Mouse (Mus musculus) heart, embryonic 14.5 days (tissue): Measurements from ENCODE around the gene Ttc23. TPM values are rescaled to one million over a fixed set of nuclear protein-coding genes. Genes with fewer than 3 reads are reported as not detected.

ENCODE experiments used
- ATAC-seq: fragments of 200-750 bp; cut with Nextera tagmentation; 2 replicates; pipeline ENCODE4 v1.8.0; 2017; ENCODE audit warnings: low read depth, moderate TSS enrichment; ENCODE audit not compliant: insufficient number of reproducible peaks, insufficient read depth, low FRiP score
- H3K27ac ChIP-seq, 2 experiments: fragments of 200-500 bp in 1 of 2; fragments of 300-500 bp in 1 of 2; sonication (generic) in 1 of 2; replicated peaks in 1 of 2; 2 replicates each; pipeline ENCODE4 v1.5.1; 2012 to 2014; ENCODE audit warnings: low read depth in 2 of 2, low read length in 2 of 2, control low read depth in 1 of 2, mild to moderate bottlenecking in 1 of 2, mixed read lengths in 1 of 2; ENCODE audit not compliant: control insufficient read depth in 1 of 2, insufficient read depth in 1 of 2
- H3K27me3 ChIP-seq: fragments of 300-500 bp; sonication (generic); 2 replicates; pipeline ENCODE4 v1.6.1; 2014; ENCODE audit warnings: mild to moderate bottlenecking, low read length, control low read depth; ENCODE audit not compliant: control insufficient read depth, insufficient read depth
- H3K36me3 ChIP-seq: fragments of 300-500 bp; sonication (generic); 2 replicates; pipeline ENCODE4 v1.6.1; 2014; ENCODE audit warnings: mild to moderate bottlenecking, control low read depth, low read length, mixed read lengths; ENCODE audit not compliant: control insufficient read depth, insufficient read depth
- H3K4me1 ChIP-seq, 2 experiments: fragments of 200-500 bp in 1 of 2; fragments of 300-500 bp in 1 of 2; sonication (generic) in 1 of 2; 2 replicates each; pipeline ENCODE4 v1.6.1; 2012 to 2014; ENCODE audit warnings: low read length in 2 of 2, control low read depth in 1 of 2, mixed read lengths in 1 of 2; ENCODE audit not compliant: control insufficient read depth in 2 of 2, insufficient read depth in 2 of 2
- H3K4me2 ChIP-seq: fragments of 300-500 bp; sonication (generic); 2 replicates; pipeline ENCODE4 v1.6.1; 2014; ENCODE audit warnings: mild to moderate bottlenecking, low read length
- H3K4me3 ChIP-seq, 2 experiments: fragments of 200-500 bp in 1 of 2; fragments of 300-500 bp in 1 of 2; sonication (generic) in 1 of 2; 2 replicates each; pipeline ENCODE4 v1.5.1; 2012 to 2014; ENCODE audit warnings: low read length in 2 of 2, mild to moderate bottlenecking in 2 of 2, control low read depth in 1 of 2, low read depth in 1 of 2, moderate library complexity in 1 of 2; ENCODE audit not compliant: control insufficient read depth in 1 of 2, insufficient read depth in 1 of 2
- H3K9ac ChIP-seq: fragments of 300-500 bp; sonication (generic); 2 replicates; pipeline ENCODE4 v1.6.1; 2014; ENCODE audit warnings: mild to moderate bottlenecking, low read length
- H3K9me3 ChIP-seq: fragments of 300-500 bp; sonication (generic); 2 replicates; pipeline ENCODE4 v1.6.1; 2016; ENCODE audit warnings: low read length, control low read depth; ENCODE audit not compliant: control insufficient read depth
- WGBS: fragments of 180-500 bp; shearing (Covaris S2); extraction: QIAGEN DNeasy Blood & Tissue Kit; methylation state at CpG from one replicate; pipeline ENCODE4 v1.1.7; 2014; 5-methylcytosine and 5-hydroxymethylcytosine counted together
- polyA plus RNA-seq: library from polyadenylated mRNA; unstranded; fragments of >200 nt; fragmentation: Nextera tagmentation; extraction: Ambion mirVana; gene quantifications from 2 replicates; pipeline ENCODE4 v1.2.1, GENCODE M21; 2014

Gene Ttc23
- polyA plus RNA-seq, 1 experiment from 2014 or later = 20.9 TPM

- no peaks in the 10 kb centered on the region for H3K36me3 ChIP-seq
- peaks cover 16 to 38% of the 10 kb centered on the region in 2 experiments for H3K4me1 ChIP-seq
- peak overlapping the region; percentile 56 for H3K4me2 ChIP-seq
- 79% methylated on average over 7 of the region's 7 CpGs for WGBS
- no peak for ATAC-seq
- H3K4me3 ChIP-seq = no peak overlapping the region; a peak in 1 of 4 replicates
- H3K27ac ChIP-seq = peak overlapping the region; percentile 80 to 89
- H3K9me3 ChIP-seq = no peaks in the 10 kb centered on the region
- H3K27me3 ChIP-seq = no peaks in the 10 kb centered on the region
- peak overlapping the region; percentile 44; the same call in 1 of the 2 replicates for H3K9ac ChIP-seq
Observed at GRCm38 (mm10) chr7:67614464-67614861, 32.7 kb upstream of the Ttc23 start.

GRCm38 (mm10) chr7:67616890-67617289, 30.3 kb upstream of the Ttc23 start:
- ATAC-seq = no peak
- 50% methylated on average over 4 of the region's 4 CpGs for WGBS
- Histone ChIP-seq H3K9ac (no peak overlapping the region), H3K4me2 (no peak overlapping the region), H3K27ac (peak overlapping the region; percentile 40 to 77; a peak in 3 of 4 replicates), H3K9me3 (no peaks in the 10 kb centered on the region), H3K4me1 (peaks cover 18 to 54% of the 10 kb centered on the region in 2 experiments), H3K4me3 (no peak overlapping the region), H3K36me3 (no peaks in the 10 kb centered on the region), H3K27me3 (no peaks in the 10 kb centered on the region)

- Histone ChIP-seq H3K4me1 (peaks cover 22 to 58% of the 10 kb centered on the region in 2 experiments), H3K27me3 (no peaks in the 10 kb centered on the region), H3K27ac (no peak overlapping the region), H3K4me3 (no peak overlapping the region), H3K9me3 (no peaks in the 10 kb centered on the region), H3K9ac (no peak overlapping the region), H3K36me3 (no peaks in the 10 kb centered on the region), H3K4me2 (no peak overlapping the region)
- 92% methylated on average over 10 of the region's 10 CpGs for WGBS
- ATAC-seq = no peak
Observed at GRCm38 (mm10) chr7:67617646-67618045, 29.6 kb upstream of the Ttc23 start.

- H3K27ac ChIP-seq = no peak overlapping the region
- H3K4me1 ChIP-seq = peaks cover 20 to 55% of the 10 kb centered on the region in 2 experiments
- H3K4me2 ChIP-seq = no peak overlapping the region
- no peaks in the 10 kb centered on the region for H3K9me3 ChIP-seq
- ATAC-seq = no peak
- WGBS = 89% methylated on average over 3 of the region's 3 CpGs
- H3K4me3 ChIP-seq = no peak overlapping the region
- H3K9ac ChIP-seq = no peak overlapping the region
- H3K27me3 ChIP-seq = no peaks in the 10 kb centered on the region
- H3K36me3 ChIP-seq = no peaks in the 10 kb centered on the region
Observed at GRCm38 (mm10) chr7:67618316-67618715, 28.9 kb upstream of the Ttc23 start.

GRCm38 (mm10) chr7:67619836-67620235, 27.4 kb upstream of the Ttc23 start:
- ATAC-seq = no peak
- peaks cover 15 to 40% of the 10 kb centered on the region in 2 experiments for H3K4me1 ChIP-seq
- H3K9me3 ChIP-seq = no peaks in the 10 kb centered on the region
- H3K36me3 ChIP-seq = no peaks in the 10 kb centered on the region
- no peak overlapping the region for H3K4me3 ChIP-seq
- no peaks in the 10 kb centered on the region for H3K27me3 ChIP-seq
- peak overlapping the region in 1 of 2 experiments; percentile 37; a peak in 1 of 4 replicates for H3K27ac ChIP-seq
- WGBS = 51% methylated on average over 4 of the region's 4 CpGs
- H3K4me2 ChIP-seq = no peak overlapping the region
- no peak overlapping the region for H3K9ac ChIP-seq

- Histone ChIP-seq H3K4me2 (no peak overlapping the region), H3K4me3 (no peak overlapping the region), H3K9me3 (no peaks in the 10 kb centered on the region), H3K4me1 (peaks cover 6 to 22% of the 10 kb centered on the region in 2 experiments), H3K27ac (peak overlapping the region in 1 of 2 experiments; percentile 2; a peak in 1 of 4 replicates), H3K9ac (no peak overlapping the region), H3K27me3 (no peaks in the 10 kb centered on the region), H3K36me3 (no peaks in the 10 kb centered on the region)
- ATAC-seq = no peak
- 73% methylated on average over 3 of the region's 3 CpGs for WGBS
Observed at GRCm38 (mm10) chr7:67622151-67622550, 25.1 kb upstream of the Ttc23 start.

- H3K27ac ChIP-seq = no peak overlapping the region
- no peaks in the 10 kb centered on the region for H3K9me3 ChIP-seq
- no peak overlapping the region for H3K9ac ChIP-seq
- WGBS = 88% methylated on average over 5 of the region's 5 CpGs
- H3K36me3 ChIP-seq = no peaks in the 10 kb centered on the region
- peaks cover 3 to 11% of the 10 kb centered on the region in 2 experiments; a peak in 3 of 4 replicates for H3K4me1 ChIP-seq
- no peak for ATAC-seq
- no peak overlapping the region for H3K4me2 ChIP-seq
- no peak overlapping the region for H3K4me3 ChIP-seq
- H3K27me3 ChIP-seq = no peaks in the 10 kb centered on the region
Observed at GRCm38 (mm10) chr7:67626671-67627070, 20.5 kb upstream of the Ttc23 start.

- WGBS = 63% methylated on average over 5 of the region's 5 CpGs
- Histone ChIP-seq H3K27ac (no peak overlapping the region), H3K4me3 (no peak overlapping the region), H3K36me3 (no peaks in the 10 kb centered on the region), H3K9me3 (0 out of 2 replicates have a peak, but pooled peaks cover 4% of the 10 kb centered on the region), H3K4me1 (peaks cover 0 to 5% of the 10 kb centered on the region in 2 experiments; a peak in 1 of 4 replicates), H3K4me2 (no peak overlapping the region), H3K27me3 (no peaks in the 10 kb centered on the region), H3K9ac (no peak overlapping the region)
- no peak for ATAC-seq
Observed at GRCm38 (mm10) chr7:67629681-67630080, 17.5 kb upstream of the Ttc23 start.
